Mouse (Mus musculus) neural tube, embryonic 11.5 days (tissue): Measurements from ENCODE around the gene Mpl. TPM values are rescaled to one million over a fixed set of nuclear protein-coding genes. Genes with fewer than 3 reads are reported as not detected.

Experiments used
- ATAC-seq: fragments of 200-750 bp; cut with Nextera tagmentation; 2 replicates; pipeline ENCODE4 v1.8.0; 2017; ENCODE audit warnings: moderate number of reproducible peaks, mild to moderate bottlenecking, moderate TSS enrichment, moderate library complexity; ENCODE audit not compliant: insufficient read depth, low FRiP score, low TSS enrichment
- DNase-seq: peaks from one replicate; pipeline ENCODE4 v3.0.0-alpha.2; 2015; ENCODE audit warnings: low spot score
- H3K27ac ChIP-seq: fragments of 300-500 bp; sonication (generic); 2 replicates; pipeline ENCODE4 v1.5.1; 2014; ENCODE audit warnings: low read depth, mild to moderate bottlenecking, low read length
- H3K27me3 ChIP-seq: fragments of 300-500 bp; sonication (generic); 2 replicates; pipeline ENCODE4 v1.6.1; 2014; ENCODE audit warnings: mild to moderate bottlenecking, low read length, mixed read lengths; ENCODE audit not compliant: control insufficient read depth, insufficient read depth
- H3K36me3 ChIP-seq: fragments of 300-500 bp; sonication (generic); 2 replicates; pipeline ENCODE4 v1.6.1; 2014; ENCODE audit warnings: mild to moderate bottlenecking, low read length, moderate library complexity, mixed read lengths; ENCODE audit not compliant: control insufficient read depth, insufficient read depth
- H3K4me1 ChIP-seq: fragments of 300-500 bp; sonication (generic); 2 replicates; pipeline ENCODE4 v1.6.1; 2014; ENCODE audit warnings: low read length, mixed read lengths; ENCODE audit not compliant: control insufficient read depth, insufficient read depth
- H3K4me2 ChIP-seq: fragments of 300-500 bp; sonication (generic); 2 replicates; pipeline ENCODE4 v1.6.1; 2014; ENCODE audit warnings: low read depth, mild to moderate bottlenecking, moderate library complexity
- H3K4me3 ChIP-seq: fragments of 300-500 bp; sonication (generic); 2 replicates; pipeline ENCODE4 v1.5.1; 2014; ENCODE audit warnings: low read depth, low read length
- H3K9ac ChIP-seq: fragments of 300-500 bp; sonication (generic); 2 replicates; pipeline ENCODE4 v1.6.1; 2014; ENCODE audit warnings: mild to moderate bottlenecking, low read length
- H3K9me3 ChIP-seq: fragments of 300-500 bp; sonication (generic); 2 replicates; pipeline ENCODE4 v1.6.1; 2016; ENCODE audit warnings: low read length; ENCODE audit not compliant: control insufficient read depth
- WGBS: fragments of 180-500 bp; shearing (Covaris S2); extraction: QIAGEN DNeasy Blood & Tissue Kit; methylation state at CpG from one replicate; pipeline ENCODE4 v1.1.7; 2014; 5-methylcytosine and 5-hydroxymethylcytosine counted together
- polyA plus RNA-seq: library from polyadenylated mRNA; unstranded; fragments of >200 nt; fragmentation: Nextera tagmentation; extraction: Ambion mirVana; gene quantifications from 2 replicates; pipeline ENCODE4 v1.2.1, GENCODE M21; 2014

The Mpl gene
- polyA plus RNA-seq, 1 experiment from 2014 or later = 2.1 TPM

DNA sequence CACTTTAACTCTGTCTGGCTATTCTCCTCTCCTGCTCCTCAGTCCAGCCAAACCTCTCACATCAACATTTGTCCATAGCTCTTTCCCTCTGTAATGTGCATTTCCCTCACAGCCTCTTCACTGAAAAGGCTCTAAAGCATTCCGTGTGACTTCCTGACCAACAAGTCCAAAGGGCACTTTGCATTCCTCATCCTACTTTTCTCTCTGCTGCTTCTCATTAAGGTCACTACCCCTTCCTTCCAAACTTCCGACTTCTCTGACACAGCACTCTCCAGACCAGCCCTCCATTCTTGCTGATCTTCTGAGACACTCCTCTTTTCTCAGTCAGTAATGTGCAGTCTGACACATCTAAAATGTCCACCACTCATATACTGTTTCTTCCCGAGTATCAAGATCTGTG, 60.9 kb downstream of the Mpl start:
- Histone ChIP-seq H3K4me2 (no peak overlapping the region), H3K27ac (no peak overlapping the region), H3K27me3 (no peaks in the 10 kb centered on the region), H3K4me1 (no peaks in the 10 kb centered on the region), H3K9me3 (no peaks in the 10 kb centered on the region), H3K4me3 (no peak overlapping the region), H3K9ac (no peak overlapping the region), H3K36me3 (peaks cover 13% of the 10 kb centered on the region)
- ATAC-seq (no peak), DNase-seq (no peak)
- WGBS = 83% methylated on average over 3 of the region's 3 CpGs

GRCm38 (mm10) chr4:118395289-118395688, 62.0 kb downstream of the Mpl start:
- DNase-seq = no peak
- 95% methylated on average over 4 of the region's 4 CpGs for WGBS
- Histone ChIP-seq H3K4me1 (no peaks in the 10 kb centered on the region), H3K9me3 (no peaks in the 10 kb centered on the region), H3K27me3 (no peaks in the 10 kb centered on the region), H3K4me3 (no peak overlapping the region), H3K27ac (no peak overlapping the region), H3K36me3 (peaks cover 17% of the 10 kb centered on the region), H3K4me2 (no peak overlapping the region), H3K9ac (no peak overlapping the region)
- ATAC-seq = no peak

DNA sequence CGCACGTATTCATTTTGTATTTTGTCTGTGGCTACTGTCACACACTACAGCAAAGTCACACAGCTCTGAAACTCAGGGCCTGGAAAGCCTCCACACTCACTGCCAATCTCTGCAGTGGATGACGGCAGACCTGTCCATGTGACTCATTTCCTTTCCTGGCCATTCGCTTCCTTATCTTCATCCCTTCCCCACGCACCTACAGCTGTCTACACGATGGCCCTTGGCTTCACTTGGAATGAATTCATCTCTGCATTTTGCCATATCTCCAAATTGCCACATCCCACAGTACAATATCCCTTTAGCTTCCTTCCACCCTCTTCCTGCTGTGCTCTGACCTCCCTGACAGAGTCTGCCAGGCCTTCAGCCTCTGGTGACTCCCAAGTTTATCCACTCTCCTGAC, 62.8 kb downstream of the Mpl start:
- no peaks in the 10 kb centered on the region for H3K4me1 ChIP-seq
- no peaks in the 10 kb centered on the region for H3K27me3 ChIP-seq
- H3K36me3 ChIP-seq = peaks cover 19% of the 10 kb centered on the region
- H3K27ac ChIP-seq = no peak overlapping the region
- ATAC-seq = no peak
- no peak overlapping the region for H3K4me2 ChIP-seq
- WGBS = 94% methylated on average over 6 of the region's 6 CpGs
- no peak for DNase-seq
- H3K9ac ChIP-seq = no peak overlapping the region
- no peak overlapping the region for H3K4me3 ChIP-seq
- H3K9me3 ChIP-seq = no peaks in the 10 kb centered on the region

Other genes with a start within 250 kb of the Mpl start
- gene Ptprf, start 166.1 kb downstream of the Mpl start, polyA plus RNA-seq = 68.9 and 80.1 TPM in 2 replicates
- 11.3 and 11.6 TPM in 2 replicates for gene Szt2, start 48.2 kb downstream of the Mpl start, polyA plus RNA-seq
- gene Med8, start 48.2 kb downstream of the Mpl start, polyA plus RNA-seq = 139 and 152 TPM in 2 replicates
- gene Elovl1, start 29.4 kb downstream of the Mpl start, polyA plus RNA-seq = 42.3 and 48.7 TPM in 2 replicates
- gene Cdc20, start 20.2 kb downstream of the Mpl start, polyA plus RNA-seq = 290 TPM in 2 replicates
- 14.5 and 14.8 TPM in 2 replicates for gene Tie1, start 32.5 kb upstream of the Mpl start, polyA plus RNA-seq
- gene 2610528J11Rik, start 69.5 kb upstream of the Mpl start, polyA plus RNA-seq = 0.43 and 0.74 TPM in 2 replicates
- 0.66 TPM in 1 of 2 replicates, not detected in the other for gene Tmem125, start 86.5 kb upstream of the Mpl start, polyA plus RNA-seq
- 0.47 and 0.48 TPM in 2 replicates for gene Cfap57, start 163.3 kb upstream of the Mpl start, polyA plus RNA-seq
- gene Ebna1bp2, start 163.3 kb upstream of the Mpl start, polyA plus RNA-seq = 165 and 170 TPM in 2 replicates
- not detected in 2 replicates for gene Olfr62, start 201.4 kb upstream of the Mpl start, polyA plus RNA-seq
- not detected in 2 replicates for gene Olfr1342, start 235.2 kb upstream of the Mpl start, polyA plus RNA-seq
- gene Olfr1341, start 246.0 kb upstream of the Mpl start, polyA plus RNA-seq = not detected in 2 replicates